Mouse (Mus musculus) spleen, postnatal 36 days (tissue): ENCODE measurements around the gene Fam161b.
"Not testable (repeated sequence)": the region's sequence is repeated elsewhere in the genome, so short reads cannot be mapped to it uniquely, and the experiment has no call there.

ENCODE experiments used
- DNase-seq, 2 experiments: peaks; one replicate each; pipeline ENCODE4 v3.0.0; 2022; ENCODE audit warnings: low spot score in 2 of 2, mixed read lengths in 1 of 2

Fam161b gene

DNA sequence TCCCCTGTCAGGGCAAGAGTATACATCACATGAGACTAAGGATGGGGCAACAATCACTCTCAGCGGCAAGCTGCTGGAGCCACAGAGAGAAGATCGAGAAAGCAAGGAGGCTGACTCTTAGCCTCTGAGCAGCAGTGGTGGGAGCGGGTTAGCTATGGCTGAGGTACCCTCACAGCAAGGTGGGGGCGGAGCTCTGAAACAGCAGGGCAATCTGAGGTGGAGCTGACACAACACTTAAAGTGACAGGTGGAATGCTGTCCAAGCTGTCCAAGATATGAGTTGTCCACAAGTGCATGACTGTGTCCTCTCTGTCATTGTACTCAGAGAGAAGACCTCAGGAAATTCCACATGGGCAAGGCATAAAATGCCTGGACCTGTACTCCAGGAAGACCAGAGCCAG is 20.7 kb upstream of the Fam161b start:
- DNase-seq, result no peak

DNA sequence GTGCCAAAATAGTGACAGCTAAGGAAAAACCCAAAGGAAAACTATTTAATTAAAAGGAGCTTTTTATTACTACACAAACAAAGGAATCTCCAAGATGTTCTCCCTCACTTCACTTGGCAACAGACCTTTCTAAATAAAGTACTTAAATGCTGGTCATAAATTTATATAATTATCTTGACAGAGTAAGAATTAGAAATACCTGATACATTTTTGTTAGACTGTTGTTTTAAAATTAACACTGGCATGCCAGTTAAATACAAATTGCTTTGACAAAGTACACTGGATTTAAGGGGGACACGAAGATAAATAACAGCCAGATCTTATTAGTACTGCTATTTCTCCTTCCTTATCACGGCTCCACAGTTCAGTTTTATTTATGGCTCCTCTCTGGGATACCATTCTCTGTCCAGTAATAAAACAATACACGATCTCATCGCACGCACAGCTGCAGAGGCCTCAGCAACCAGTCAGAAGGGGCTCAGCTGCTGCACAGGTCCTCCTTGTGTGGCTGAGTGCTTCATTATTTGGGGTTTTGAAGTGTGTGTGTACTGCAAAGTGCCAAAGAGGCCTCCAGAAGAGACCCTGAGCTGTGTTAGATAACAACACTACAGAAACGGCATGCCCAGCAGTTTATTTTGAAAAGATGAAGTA is 12.3 kb upstream of the Fam161b start:
- no peak for DNase-seq

DNA sequence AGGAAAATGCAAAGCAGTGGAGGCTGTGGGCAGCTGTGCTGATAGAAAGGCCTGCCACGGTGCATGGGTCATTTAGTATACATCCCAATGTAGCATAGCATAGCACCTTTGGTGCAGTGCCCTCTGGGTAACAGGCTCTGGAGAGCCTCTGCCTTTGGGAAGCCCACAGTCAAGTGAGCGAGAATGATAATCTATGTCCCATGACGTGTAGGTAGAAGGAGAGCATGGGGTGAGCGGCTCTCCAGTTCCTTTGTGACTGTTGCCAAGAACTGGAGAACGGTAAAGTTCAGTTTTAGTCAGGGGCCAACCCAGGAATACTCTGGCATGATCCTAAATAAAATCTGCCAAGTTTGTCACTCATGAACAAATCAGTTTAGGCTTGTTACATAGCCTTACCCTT is 10.0 kb upstream of the Fam161b start:
- no peak for DNase-seq

DNA sequence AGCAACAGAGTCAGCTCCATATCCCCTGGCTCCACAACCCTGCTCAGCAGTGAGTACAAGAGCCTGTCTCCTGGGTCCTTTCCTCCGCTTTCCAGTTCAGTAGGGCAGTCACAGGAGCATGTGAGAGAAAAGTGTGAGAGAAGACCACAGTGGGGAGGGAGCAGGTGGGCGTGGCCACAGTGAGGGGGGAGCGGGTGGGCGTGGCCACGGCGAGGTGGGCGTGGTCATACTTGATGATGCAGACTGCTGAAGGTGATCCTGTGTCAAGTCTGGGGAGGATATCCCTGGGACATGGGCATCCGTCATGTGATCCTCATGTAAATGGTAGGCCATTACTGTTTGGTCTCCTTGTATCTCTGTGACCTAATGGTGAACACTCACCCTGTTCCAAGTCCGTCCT is 5.3 kb upstream of the Fam161b start:
- no peak for DNase-seq

DNA sequence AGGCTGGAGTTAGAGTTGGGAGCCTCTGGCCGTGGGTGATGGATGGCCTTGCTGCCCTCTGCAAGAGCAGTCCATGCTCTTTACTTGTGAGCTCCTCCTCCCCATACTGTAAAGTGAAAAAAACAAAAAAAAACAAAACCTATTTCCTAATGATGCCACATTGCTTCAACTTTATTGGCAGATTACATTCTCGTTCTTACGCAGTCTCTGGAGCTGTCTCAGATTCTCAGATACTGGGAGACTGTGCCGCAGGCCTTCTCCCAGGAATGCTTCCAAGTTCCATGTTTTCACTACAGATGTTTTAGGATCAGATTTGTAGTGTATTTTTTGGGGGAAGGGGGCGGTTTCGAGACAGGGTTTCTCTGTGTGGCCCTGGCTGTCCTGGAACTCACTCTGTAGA is 3.5 kb upstream of the Fam161b start:
- no peak for DNase-seq

DNA sequence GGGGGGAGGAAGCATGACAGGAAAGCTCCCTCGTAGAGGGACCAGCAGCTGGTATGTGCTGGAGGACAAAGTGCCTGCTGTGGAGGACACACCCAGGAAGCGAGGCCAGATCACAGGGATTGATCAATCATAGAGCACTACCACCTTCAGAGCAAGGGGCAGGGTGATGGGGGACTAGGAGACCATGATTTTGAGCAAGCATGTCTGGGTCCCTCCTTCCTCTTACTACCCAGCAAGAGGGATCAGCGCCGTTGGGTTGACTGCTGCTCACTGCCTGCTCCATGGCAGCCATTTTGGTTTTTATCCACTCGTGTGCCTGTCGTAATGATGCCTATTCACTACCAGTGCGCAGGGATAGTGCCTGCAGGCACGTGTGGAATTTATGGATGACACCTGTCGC is 2.7 kb upstream of the Fam161b start:
- DNase-seq, result no peak

DNA sequence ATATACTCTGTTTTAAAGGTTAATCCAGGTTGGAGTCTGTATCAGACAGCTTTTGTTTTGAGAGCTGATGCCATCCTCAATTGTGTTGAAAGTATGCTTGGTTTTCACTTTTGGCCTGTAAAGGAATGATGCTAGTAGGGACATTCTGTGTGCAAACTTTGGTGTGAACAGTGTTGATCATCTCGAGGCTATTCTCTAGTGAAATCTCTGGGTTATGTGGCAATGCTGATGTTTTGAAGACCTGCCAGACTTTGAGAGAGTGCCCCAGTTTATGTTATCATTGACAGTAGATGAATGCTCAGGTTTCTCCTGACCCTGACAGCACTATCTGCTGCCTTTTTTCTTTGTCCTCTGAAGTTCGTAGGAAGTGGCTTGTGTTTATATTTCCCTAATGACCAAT is 1.2 kb upstream of the Fam161b start:
- DNase-seq, result no peak

DNA sequence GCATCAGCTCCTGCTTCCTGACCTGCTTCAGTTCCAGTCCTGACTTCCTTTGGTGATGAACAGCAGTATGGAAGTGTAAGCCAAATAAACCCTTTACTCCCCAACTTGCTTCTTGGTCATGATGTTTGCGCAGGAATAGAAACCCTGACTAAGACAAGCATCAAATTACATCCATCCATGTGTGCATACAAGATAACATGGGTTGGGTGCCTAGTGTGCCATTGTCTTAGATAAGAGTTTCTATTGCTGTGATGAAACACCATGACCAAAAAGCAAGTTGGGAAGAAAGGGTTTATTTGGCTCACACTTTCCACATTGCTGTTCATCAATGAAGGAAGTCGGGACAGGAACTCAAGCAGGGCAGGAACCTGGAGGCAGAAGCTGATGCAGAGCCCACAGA is 2.9 kb downstream of the Fam161b start:
- not testable (repeated sequence) for DNase-seq

DNA sequence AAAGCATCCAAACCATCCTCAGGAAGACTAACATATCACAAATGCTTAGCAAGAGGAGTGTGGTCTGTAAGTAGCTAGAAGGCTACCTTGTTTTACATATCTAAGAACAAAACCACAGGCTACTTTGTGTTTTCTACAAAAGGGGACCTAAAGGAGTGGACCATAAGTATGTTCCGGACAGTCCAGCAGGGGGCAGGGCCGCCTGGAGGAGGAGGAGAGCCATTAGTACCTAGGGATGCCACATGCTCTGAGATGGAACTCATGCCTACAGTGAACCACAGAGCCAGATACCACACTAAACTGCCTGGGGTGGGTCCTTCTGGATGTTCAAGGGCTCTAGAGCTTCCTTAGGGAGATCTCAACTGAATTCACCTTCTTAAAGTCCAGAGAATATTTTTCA is 14.4 kb downstream of the Fam161b start:
- DNase-seq, result peak; percentile 6 to 18

DNA sequence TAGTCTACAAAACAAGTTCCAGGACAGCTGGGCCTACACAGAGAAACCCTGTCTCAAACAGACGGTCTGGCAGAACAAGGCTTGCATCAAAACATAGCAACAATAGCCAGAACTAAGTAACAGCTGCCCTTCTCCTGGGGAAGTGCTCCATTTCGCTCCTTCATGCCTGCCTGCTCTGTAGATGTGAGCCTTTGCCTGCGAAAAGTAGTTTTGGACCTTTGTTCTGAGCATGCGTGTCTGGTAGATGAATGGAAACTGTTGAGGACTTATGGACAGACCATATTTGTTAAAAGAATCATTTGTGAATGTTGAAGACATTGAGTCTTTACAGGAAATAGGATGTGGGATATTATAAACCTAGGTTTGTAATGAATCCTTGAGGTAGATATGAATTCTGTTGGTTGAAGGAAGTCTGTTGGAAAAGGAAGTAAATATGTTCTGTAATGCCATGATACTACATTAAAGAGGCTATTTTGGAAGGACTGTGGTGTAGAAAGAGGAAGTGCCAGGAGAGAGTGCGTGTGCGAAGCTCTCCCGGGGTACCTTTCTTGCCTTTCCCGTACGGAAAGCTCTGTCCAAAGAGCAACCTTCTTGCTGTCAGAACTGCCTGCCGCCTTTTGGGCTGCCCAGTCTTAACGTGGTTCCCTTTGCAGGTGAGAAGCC is 24.5 kb downstream of the Fam161b start:
- DNase-seq, result no peak

DNA sequence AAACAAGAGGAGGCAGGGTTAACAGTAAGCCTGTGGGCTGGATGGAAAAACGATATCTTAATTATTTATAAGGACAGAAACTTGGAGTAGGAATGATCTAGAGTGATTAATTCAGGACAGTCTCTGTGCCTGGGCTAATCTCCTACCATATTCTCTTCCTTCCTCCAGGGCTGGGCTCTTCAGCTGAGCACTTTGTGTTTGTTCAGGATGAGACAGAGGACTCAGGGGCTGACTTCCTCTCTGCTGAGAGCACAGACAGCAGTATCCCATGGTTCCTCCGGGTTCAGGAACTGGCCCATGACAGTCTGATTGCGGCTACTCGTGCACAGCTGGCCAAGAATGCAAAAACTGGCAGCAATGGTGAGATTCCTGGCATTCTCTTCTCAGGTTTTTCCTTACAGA is 34.5 kb downstream of the Fam161b start:
- no peak for DNase-seq

DNA sequence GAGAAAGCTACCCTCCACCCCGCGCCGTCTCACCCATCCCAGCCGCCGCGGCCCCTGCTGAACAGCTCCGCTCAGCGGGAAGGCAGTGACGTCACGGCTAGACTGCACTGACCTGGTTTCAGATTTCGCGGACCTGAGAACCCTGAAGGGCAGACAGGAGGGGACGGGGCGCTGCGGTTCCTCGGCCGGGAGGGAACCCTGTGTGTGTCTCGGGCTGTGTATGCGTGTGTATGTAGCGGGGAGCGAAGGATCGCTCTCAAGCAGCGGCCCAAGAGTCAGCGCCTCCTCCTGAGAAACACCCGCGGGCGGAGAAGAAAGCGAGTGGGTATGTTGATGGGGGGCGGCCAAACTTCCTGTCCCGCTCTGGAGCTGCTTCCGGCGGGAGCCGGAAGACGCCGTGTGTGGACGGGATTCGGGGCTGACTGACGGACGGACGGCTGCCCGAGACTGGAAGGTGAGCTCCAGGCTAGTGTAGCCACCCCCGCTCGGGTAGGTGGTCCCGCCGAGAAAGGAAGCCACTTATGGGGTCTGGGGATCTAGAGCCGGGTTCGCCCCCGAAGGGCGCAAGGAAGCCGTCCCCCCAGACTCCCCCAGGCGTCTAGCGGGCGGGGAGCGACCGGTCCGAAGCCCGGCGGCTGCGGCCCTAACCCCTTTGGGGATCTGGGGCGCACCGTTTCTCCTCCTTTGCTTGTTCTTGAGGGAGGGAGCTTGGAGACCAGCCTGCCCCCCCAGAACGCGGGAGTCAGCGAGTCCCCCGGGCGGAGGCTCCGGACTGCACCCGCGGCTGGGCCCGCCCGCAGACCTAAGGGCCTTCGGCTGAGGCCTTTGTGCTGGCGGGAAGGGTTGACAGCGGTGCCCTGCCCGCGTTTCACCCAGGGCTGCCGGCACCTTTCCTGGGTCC is 44.7 kb downstream of the Fam161b start, which contains the start of gene Zfp410:
TSS of gene Zfp410 (plus strand) at position 132 of the 901 bp plus-strand sequence.
- peak; percentile 78 to 79 for DNase-seq

DNA sequence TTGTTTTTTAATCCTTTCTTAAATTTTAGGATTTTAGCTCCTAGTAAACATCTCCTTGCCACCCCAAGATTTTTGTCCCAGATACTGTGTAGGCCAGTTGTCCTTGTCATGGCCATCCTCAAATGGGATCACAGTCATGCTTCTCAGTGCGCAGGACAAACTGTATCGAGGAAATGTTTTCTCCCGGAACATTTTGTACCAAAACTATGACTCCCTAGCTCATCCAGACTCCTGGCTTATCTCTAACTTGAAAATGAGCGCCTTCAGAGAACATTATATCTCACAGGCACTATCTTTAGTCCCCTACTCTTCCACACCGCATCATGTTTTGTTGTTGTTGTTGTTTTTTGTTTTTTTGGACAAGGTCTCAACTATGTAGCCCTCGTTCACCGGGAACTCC is 45.6 kb downstream of the Fam161b start:
- no peak for DNase-seq

DNA sequence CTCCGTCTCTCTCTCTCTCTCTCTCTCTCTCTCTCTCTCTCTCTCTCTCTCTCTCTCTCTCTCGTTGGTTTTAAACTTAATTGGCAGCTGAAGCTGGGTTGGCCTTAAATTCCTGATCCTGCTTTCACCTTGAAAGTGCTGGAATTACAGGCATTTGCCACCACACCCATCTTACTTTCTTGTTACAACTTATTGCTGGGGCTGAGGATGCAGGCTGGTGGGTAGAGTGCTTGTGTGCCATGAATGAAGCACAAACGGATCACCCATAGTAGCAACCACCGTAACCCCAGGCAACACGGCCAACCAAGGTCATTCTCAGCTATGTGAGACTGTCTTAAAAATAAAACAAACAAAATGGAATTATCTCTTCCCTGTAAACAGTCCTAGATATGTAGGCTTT is 50.3 kb downstream of the Fam161b start:
- no peak for DNase-seq

DNA sequence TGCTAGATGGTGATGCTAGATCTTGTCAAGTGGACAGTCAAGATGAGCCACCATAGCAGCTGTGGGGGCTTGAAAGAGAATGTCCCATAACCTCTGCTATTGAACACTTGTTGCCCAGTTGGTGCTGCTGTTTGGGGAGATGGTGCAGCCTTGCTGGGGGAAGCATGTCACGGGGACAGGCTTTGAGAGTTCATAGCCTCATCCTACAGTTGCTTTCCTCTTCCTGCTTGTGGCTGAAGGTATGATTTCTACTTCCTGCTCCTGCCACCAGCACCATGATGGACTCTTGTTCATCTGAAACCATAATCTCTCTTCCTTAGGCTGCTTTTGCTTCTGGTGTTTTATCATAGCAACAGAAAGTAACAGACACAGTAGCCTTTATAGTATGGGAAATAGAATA is 57.1 kb downstream of the Fam161b start:
- no peak for DNase-seq

DNA sequence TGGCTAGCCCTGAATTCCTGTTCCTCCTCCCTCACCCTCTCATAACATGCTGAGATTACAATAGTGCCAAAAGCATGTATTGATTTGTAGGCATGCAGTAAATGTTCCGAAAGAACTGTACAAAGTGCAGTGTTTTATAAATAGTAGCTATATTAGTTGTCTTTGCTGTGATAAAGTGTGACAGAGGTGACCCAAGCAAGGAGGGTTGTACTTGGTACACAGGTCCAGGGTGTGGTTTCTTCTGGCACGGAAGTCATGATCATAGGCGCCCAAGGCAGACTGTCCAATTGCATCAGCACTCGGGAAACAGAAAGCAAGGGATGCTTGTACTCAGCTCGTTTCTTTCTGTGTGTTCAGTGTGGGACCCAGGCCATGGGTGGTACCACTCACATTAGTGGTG is 57.5 kb downstream of the Fam161b start:
- DNase-seq, result no peak

DNA sequence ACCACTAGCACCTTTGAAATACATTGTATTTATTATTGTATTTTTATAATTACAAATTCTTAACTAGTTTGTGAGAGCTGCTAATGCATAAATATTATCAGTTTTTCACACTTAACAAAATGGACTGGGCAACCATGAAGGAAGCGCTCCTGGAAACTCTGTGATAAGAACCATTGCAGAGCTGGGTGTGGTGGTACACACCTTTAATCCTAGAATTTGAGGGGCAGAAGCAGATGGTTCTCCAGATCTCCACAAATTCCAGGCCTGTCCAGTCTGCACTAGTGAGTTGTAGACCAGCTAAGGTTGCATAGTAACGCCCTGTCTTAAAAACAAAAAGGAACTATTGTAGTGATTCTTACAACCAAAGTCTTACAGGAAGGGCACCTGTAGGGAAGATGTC is 62.4 kb downstream of the Fam161b start:
- peak in 1 of 2 experiments; percentile 22 for DNase-seq

DNA sequence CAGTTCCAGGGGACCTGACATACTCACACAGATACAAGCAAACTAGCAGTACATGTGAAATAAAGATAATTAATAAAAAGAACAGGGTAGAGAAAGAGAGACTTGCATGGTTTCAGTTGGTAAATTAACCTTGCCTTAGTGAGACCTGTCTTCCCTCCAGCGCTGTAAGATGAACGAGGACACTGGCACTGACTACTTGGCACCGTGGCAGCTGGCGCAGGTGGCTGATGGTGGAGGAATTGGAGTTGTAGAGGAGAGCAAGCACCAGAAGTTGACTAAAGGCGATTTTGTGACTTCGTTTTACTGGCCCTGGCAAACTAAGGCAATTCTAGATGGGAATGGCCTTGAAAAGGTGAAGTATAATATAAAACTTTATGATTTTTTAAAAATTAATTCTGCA is 63.8 kb downstream of the Fam161b start:
- no peak for DNase-seq
